Mouse (Mus musculus) liver, embryonic 13.5 days (tissue): ENCODE data around the gene B3galt1. TPM values are rescaled to one million over a fixed set of nuclear protein-coding genes. Genes with fewer than 3 reads are reported as not detected.

Experiments used
- ATAC-seq: fragments of 200-750 bp; cut with Nextera tagmentation; 2 replicates; pipeline ENCODE4 v1.8.0; 2017; ENCODE audit warnings: low read depth, mild to moderate bottlenecking, moderate number of reproducible peaks, moderate library complexity
- DNase-seq: peaks from one replicate; pipeline ENCODE4 v3.0.0; 2022
- H3K27ac ChIP-seq: fragments of 300-500 bp; sonication (generic); 2 replicates; pipeline ENCODE4 v1.5.1; 2015; ENCODE audit warnings: moderate library complexity, mild to moderate bottlenecking, inconsistent platforms
- H3K27me3 ChIP-seq: fragments of 300-500 bp; sonication (generic); 2 replicates; pipeline ENCODE4 v1.6.1; 2015; ENCODE audit warnings: mild to moderate bottlenecking, inconsistent platforms
- H3K36me3 ChIP-seq: fragments of 300-500 bp; sonication (generic); 2 replicates; pipeline ENCODE4 v1.6.1; 2015; ENCODE audit warnings: mild to moderate bottlenecking, inconsistent platforms
- H3K4me1 ChIP-seq: fragments of 300-500 bp; sonication (generic); replicated peaks from 2 replicates; pipeline ENCODE4 v1.6.1; 2015; ENCODE audit warnings: inconsistent platforms
- H3K4me2 ChIP-seq: fragments of 300-500 bp; sonication (generic); 2 replicates; pipeline ENCODE4 v1.6.1; 2015; ENCODE audit warnings: inconsistent platforms, mild to moderate bottlenecking, moderate library complexity
- H3K4me3 ChIP-seq: fragments of 300-500 bp; sonication (generic); replicated peaks from 2 replicates; pipeline ENCODE4 v1.5.1; 2015; ENCODE audit warnings: mild to moderate bottlenecking, inconsistent platforms
- H3K9ac ChIP-seq: fragments of 300-500 bp; sonication (generic); 2 replicates; pipeline ENCODE4 v1.6.1; 2015; ENCODE audit warnings: mild to moderate bottlenecking, inconsistent platforms
- H3K9me3 ChIP-seq: fragments of 300-500 bp; sonication (generic); replicated peaks from 2 replicates; pipeline ENCODE4 v1.6.1; 2016; ENCODE audit warnings: inconsistent platforms
- WGBS: fragments of 180-500 bp; shearing (Covaris S2); methylation state at CpG from one replicate; pipeline ENCODE4 v1.1.7; 2015; ENCODE audit not compliant: insufficient replicate concordance; 5-methylcytosine and 5-hydroxymethylcytosine counted together
- polyA plus RNA-seq: library from polyadenylated mRNA; unstranded; fragments of >200 nt; fragmentation: Nextera tagmentation; extraction: Ambion mirVana; gene quantifications from 2 replicates; pipeline ENCODE4 v1.2.1, GENCODE M21; 2015

The B3galt1 gene
- polyA plus RNA-seq, 1 experiment from 2014 or later: 0.33 TPM

- H3K4me2 ChIP-seq: no peak overlapping the region
- 76% methylated on average over 9 of the region's 9 CpGs for WGBS
- no peaks in the 10 kb centered on the region for H3K4me1 ChIP-seq
- no peaks in the 10 kb centered on the region for H3K9me3 ChIP-seq
- ATAC-seq (no peak), DNase-seq (no peak)
- H3K36me3 ChIP-seq: no peaks in the 10 kb centered on the region
- H3K4me3 ChIP-seq: no peak overlapping the region
- H3K9ac ChIP-seq: no peak overlapping the region
- H3K27ac ChIP-seq: no peak overlapping the region
- H3K27me3 ChIP-seq: no peaks in the 10 kb centered on the region
Observed at GRCm38 (mm10) chr2:68005210-68005609, 439.5 kb downstream of the B3galt1 start.

GRCm38 (mm10) chr2:68005711-68006110, 440.0 kb downstream of the B3galt1 start:
- whole genome bisulfite sequencing: 69% methylated on average over 7 of the region's 7 CpGs
- no peak overlapping the region for H3K4me3 ChIP-seq
- no peaks in the 10 kb centered on the region for H3K9me3 ChIP-seq
- H3K4me1 ChIP-seq: no peaks in the 10 kb centered on the region
- no peaks in the 10 kb centered on the region for H3K27me3 ChIP-seq
- ATAC-seq (no peak), DNase-seq (no peak)
- no peak overlapping the region for H3K4me2 ChIP-seq
- H3K36me3 ChIP-seq: no peaks in the 10 kb centered on the region
- H3K9ac ChIP-seq: no peak overlapping the region
- no peak overlapping the region for H3K27ac ChIP-seq

- H3K27me3 ChIP-seq: no peaks in the 10 kb centered on the region
- H3K4me3 ChIP-seq: no peak overlapping the region
- H3K9ac ChIP-seq: no peak overlapping the region
- no peaks in the 10 kb centered on the region for H3K4me1 ChIP-seq
- DNase-seq (no peak), ATAC-seq (no peak)
- 48% methylated on average over 4 of the region's 4 CpGs for WGBS
- H3K36me3 ChIP-seq: no peaks in the 10 kb centered on the region
- H3K9me3 ChIP-seq: no peaks in the 10 kb centered on the region
- H3K4me2 ChIP-seq: no peak overlapping the region
- no peak overlapping the region for H3K27ac ChIP-seq
Observed at GRCm38 (mm10) chr2:68011336-68011735, 445.7 kb downstream of the B3galt1 start.

- WGBS: 66% methylated on average over 5 of the region's 5 CpGs
- no peak for DNase-seq
- Histone ChIP-seq H3K27me3 (no peaks in the 10 kb centered on the region), H3K4me1 (no peaks in the 10 kb centered on the region), H3K4me2 (no peak overlapping the region), H3K9ac (no peak overlapping the region), H3K27ac (no peak overlapping the region), H3K9me3 (no peaks in the 10 kb centered on the region), H3K36me3 (no peaks in the 10 kb centered on the region), H3K4me3 (no peak overlapping the region)
- ATAC-seq: no peak
Observed at GRCm38 (mm10) chr2:68020251-68020680, 454.6 kb downstream of the B3galt1 start.

- ATAC-seq (no peak), DNase-seq (no peak)
- Histone ChIP-seq H3K4me2 (no peak overlapping the region), H3K9me3 (no peaks in the 10 kb centered on the region), H3K27me3 (no peaks in the 10 kb centered on the region), H3K27ac (no peak overlapping the region), H3K4me3 (no peak overlapping the region), H3K4me1 (no peaks in the 10 kb centered on the region), H3K36me3 (no peaks in the 10 kb centered on the region), H3K9ac (no peak overlapping the region)
- WGBS: 69% methylated on average over 6 of the region's 6 CpGs
Observed at GRCm38 (mm10) chr2:68021541-68022152, 456.0 kb downstream of the B3galt1 start.

- no peaks in the 10 kb centered on the region for H3K4me1 ChIP-seq
- H3K36me3 ChIP-seq: no peaks in the 10 kb centered on the region
- no peak overlapping the region for H3K9ac ChIP-seq
- no peak overlapping the region for H3K4me3 ChIP-seq
- H3K9me3 ChIP-seq: no peaks in the 10 kb centered on the region
- no peak for DNase-seq
- no peak overlapping the region for H3K27ac ChIP-seq
- H3K27me3 ChIP-seq: no peaks in the 10 kb centered on the region
- 57% methylated on average over 2 of the region's 2 CpGs for WGBS
- H3K4me2 ChIP-seq: no peak overlapping the region
- ATAC-seq: no peak
Observed at GRCm38 (mm10) chr2:68028811-68029210, 463.1 kb downstream of the B3galt1 start.

GRCm38 (mm10) chr2:68034711-68035110, 469.0 kb downstream of the B3galt1 start:
- Histone ChIP-seq H3K27me3 (no peaks in the 10 kb centered on the region), H3K27ac (no peak overlapping the region), H3K4me2 (no peak overlapping the region), H3K36me3 (no peaks in the 10 kb centered on the region), H3K4me1 (no peaks in the 10 kb centered on the region), H3K4me3 (no peak overlapping the region), H3K9me3 (no peaks in the 10 kb centered on the region), H3K9ac (no peak overlapping the region)
- DNase-seq: no peak
- no peak for ATAC-seq
- WGBS: 57% methylated on average over 3 of the region's 3 CpGs

GRCm38 (mm10) chr2:68040752-68041151, 475.1 kb downstream of the B3galt1 start:
- no peak for DNase-seq
- no peaks in the 10 kb centered on the region for H3K36me3 ChIP-seq
- H3K9me3 ChIP-seq: no peaks in the 10 kb centered on the region
- H3K4me1 ChIP-seq: no peaks in the 10 kb centered on the region
- H3K27me3 ChIP-seq: no peaks in the 10 kb centered on the region
- H3K9ac ChIP-seq: no peak overlapping the region
- ATAC-seq: no peak
- H3K27ac ChIP-seq: no peak overlapping the region
- no peak overlapping the region for H3K4me3 ChIP-seq
- WGBS: 62% methylated on average over 5 of the region's 5 CpGs
- no peak overlapping the region for H3K4me2 ChIP-seq

- Histone ChIP-seq H3K4me2 (no peak overlapping the region), H3K4me1 (no peaks in the 10 kb centered on the region), H3K27me3 (no peaks in the 10 kb centered on the region), H3K27ac (no peak overlapping the region), H3K36me3 (no peaks in the 10 kb centered on the region), H3K9ac (no peak overlapping the region), H3K9me3 (no peaks in the 10 kb centered on the region), H3K4me3 (no peak overlapping the region)
- ATAC-seq (no peak), DNase-seq (no peak)
- WGBS: 59% methylated on average over 6 of the region's 6 CpGs
Observed at GRCm38 (mm10) chr2:68052481-68052880, 486.8 kb downstream of the B3galt1 start.

GRCm38 (mm10) chr2:68053243-68053642, 487.6 kb downstream of the B3galt1 start:
- WGBS: 45% methylated on average over 3 of the region's 3 CpGs
- ATAC-seq: no peak
- Histone ChIP-seq H3K4me2 (no peak overlapping the region), H3K27ac (no peak overlapping the region), H3K4me3 (no peak overlapping the region), H3K27me3 (no peaks in the 10 kb centered on the region), H3K36me3 (no peaks in the 10 kb centered on the region), H3K9ac (no peak overlapping the region), H3K9me3 (no peaks in the 10 kb centered on the region), H3K4me1 (no peaks in the 10 kb centered on the region)
- DNase-seq: no peak

- DNase-seq (no peak), ATAC-seq (no peak)
- WGBS: 72% methylated on average over 4 of the region's 4 CpGs
- no peaks in the 10 kb centered on the region for H3K36me3 ChIP-seq
- H3K4me3 ChIP-seq: no peak overlapping the region
- no peak overlapping the region for H3K4me2 ChIP-seq
- no peak overlapping the region for H3K9ac ChIP-seq
- H3K27me3 ChIP-seq: no peaks in the 10 kb centered on the region
- H3K4me1 ChIP-seq: no peaks in the 10 kb centered on the region
- no peaks in the 10 kb centered on the region for H3K9me3 ChIP-seq
- H3K27ac ChIP-seq: no peak overlapping the region
Observed at GRCm38 (mm10) chr2:68061341-68061740, 495.7 kb downstream of the B3galt1 start.
